Mouse (Mus musculus): Measurements from ENCODE around the gene Gm20696. TPM values are rescaled to one million over a fixed set of nuclear protein-coding genes. Genes with fewer than 3 reads are reported as not detected.
A peak's percentile ranks its signal among the peaks of the same experiment; 100 is the strongest.

Gene Gm20696
- polyA plus RNA-seq, 3 experiments from 2014 or later, result 0.88 to 21.2 (median 18.7) TPM

GRCm38 (mm10) chr6:99252816-99253215 is 413.8 kb downstream of the Gm20696 start:
- no peak for ATAC-seq

DNA sequence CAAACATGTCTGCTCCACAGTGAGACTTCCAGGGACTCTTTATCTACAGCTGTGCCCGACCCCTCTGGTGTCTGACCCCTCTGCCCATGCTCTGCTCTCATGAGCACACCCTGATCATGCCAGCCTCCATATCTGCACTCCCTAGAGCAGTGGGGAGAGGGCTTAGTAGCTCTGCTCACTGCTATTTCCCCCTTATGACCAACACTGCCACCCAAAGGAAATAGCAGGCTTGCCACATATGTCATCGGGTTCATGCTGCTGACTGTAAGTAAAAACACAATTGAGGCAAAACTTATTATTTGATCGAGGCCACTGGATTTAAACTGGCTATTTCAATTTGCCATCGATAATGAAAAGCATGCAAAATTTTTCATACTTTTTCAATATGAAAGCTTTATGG is 414.7 kb downstream of the Gm20696 start:
- no peak for ATAC-seq

GRCm38 (mm10) chr6:99251222-99251621 is 415.4 kb downstream of the Gm20696 start:
- ATAC-seq, result no peak

- ATAC-seq, result peak; percentile 55
These were observed 417.0 kb downstream of the Gm20696 start for GRCm38 (mm10) chr6:99249496-99250030.

GRCm38 (mm10) chr6:99248396-99248795 is 418.2 kb downstream of the Gm20696 start:
- no peak for ATAC-seq

GRCm38 (mm10) chr6:99241625-99242395 is 424.8 kb downstream of the Gm20696 start:
- ATAC-seq, result peak; percentile 72

GRCm38 (mm10) chr6:99240764-99241163 is 425.8 kb downstream of the Gm20696 start:
- ATAC-seq, result no peak

DNA sequence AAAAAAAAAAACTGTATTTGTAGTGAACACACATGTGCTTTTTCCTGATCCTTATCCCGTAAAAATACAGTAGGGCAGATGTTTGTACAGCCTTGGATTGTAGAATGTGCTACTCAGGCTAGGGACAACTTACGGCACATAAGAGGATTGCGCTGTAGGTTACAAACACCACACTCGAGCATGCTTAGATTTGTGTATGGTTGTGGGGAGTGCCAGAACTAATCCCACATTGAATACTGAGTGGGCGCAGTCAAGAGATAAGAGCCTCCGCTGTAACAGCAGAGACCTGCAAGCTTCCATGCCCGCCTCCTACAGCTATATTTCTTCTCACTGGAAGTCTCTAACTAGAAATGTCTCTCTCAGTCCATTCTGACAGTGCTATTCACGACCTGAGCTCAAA is 431.0 kb downstream of the Gm20696 start:
- ATAC-seq, result no peak

- ATAC-seq, result no peak
These were observed 433.2 kb downstream of the Gm20696 start for GRCm38 (mm10) chr6:99233411-99233810.

- no peak for ATAC-seq
These were observed 438.2 kb downstream of the Gm20696 start for GRCm38 (mm10) chr6:99228336-99228870.

- ATAC-seq, result no peak
These were observed 445.4 kb downstream of the Gm20696 start for GRCm38 (mm10) chr6:99221147-99221546.

GRCm38 (mm10) chr6:99220472-99220871 is 446.1 kb downstream of the Gm20696 start:
- ATAC-seq, result peak; percentile 78

- ATAC-seq, result no peak
These were observed 448.8 kb downstream of the Gm20696 start for GRCm38 (mm10) chr6:99217846-99218245.

DNA sequence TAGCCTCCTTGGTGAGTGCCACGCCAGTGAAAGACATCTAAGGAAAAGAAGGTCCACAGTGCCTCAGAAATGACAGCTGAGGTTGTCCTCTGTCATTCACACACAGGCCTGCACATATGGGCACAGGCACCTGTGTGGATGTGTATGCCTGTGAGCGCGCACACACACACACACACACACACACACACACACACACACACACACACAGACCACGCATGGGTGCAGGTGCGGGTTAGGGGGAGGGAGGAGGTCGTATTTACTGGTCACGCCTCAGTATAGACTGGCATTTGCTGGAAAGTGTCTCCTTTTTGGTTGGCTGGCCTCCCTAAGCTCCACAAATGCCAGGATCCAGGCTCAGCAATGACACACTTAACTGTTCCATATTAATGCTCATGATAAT is 449.4 kb downstream of the Gm20696 start:
- ATAC-seq, result no peak

DNA sequence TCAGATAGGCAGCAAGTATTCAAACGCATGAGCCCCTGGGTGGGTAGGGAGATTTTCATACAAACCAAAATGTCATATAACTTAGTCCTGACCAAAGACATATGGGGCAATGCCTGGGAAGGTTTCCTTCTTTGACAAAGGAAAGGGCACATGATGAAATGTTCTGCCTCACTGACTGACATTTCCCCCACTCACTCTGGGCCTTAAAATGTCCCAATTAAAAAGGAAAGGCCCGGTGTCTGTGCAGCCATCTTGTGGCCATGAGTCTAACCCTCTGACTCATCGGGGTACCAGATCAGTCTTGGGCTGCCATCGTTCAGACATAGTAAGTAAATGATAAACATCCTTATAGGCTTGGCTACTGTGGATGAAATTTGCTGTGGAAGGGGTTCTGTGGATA is 454.1 kb downstream of the Gm20696 start:
- ATAC-seq, result no peak

- ATAC-seq, result no peak
These were observed 454.8 kb downstream of the Gm20696 start for GRCm38 (mm10) chr6:99211663-99212333.

GRCm38 (mm10) chr6:99210161-99210560 is 456.4 kb downstream of the Gm20696 start:
- ATAC-seq, result no peak

Other genes with a start within 250 kb of the Gm20696 start
- gene Foxp1, start 144.1 kb downstream of the Gm20696 start, polyA plus RNA-seq (2017; shearing (Covaris generic)), result 100 to 1,000 TPM in 2 of 3 experiments, 10 to 100 TPM in 1; 83.3 to 273 (median 271) TPM
- gene Eif4e3, start within 50 bp of the Gm20696 start, polyA plus RNA-seq (2017; shearing (Covaris generic)), result 10 to 100 TPM; 23.0 to 31.4 (median 29.9) TPM
- gene Gpr27, start 25.9 kb upstream of the Gm20696 start, polyA plus RNA-seq (2017; shearing (Covaris generic)), result not detected
- gene Prok2, start 59.6 kb upstream of the Gm20696 start, polyA plus RNA-seq (2017; shearing (Covaris generic)), result not detected